Mouse (Mus musculus) liver, embryonic 11.5 days (tissue): ENCODE results near the gene Fank1. TPM values are rescaled to one million over a fixed set of nuclear protein-coding genes. Genes with fewer than 3 reads are reported as not detected.

Experiments
- polyA plus RNA-seq: library from polyadenylated mRNA; unstranded; fragments of >200 nt; fragmentation: Nextera tagmentation; extraction: Ambion mirVana; gene quantifications from 2 replicates; pipeline ENCODE4 v1.2.1, GENCODE M21; 2014

The Fank1 gene
- polyA plus RNA-seq, 1 experiment from 2014 or later = not detected

Other genes with a start within 250 kb of the Fank1 start
- not detected in 2 replicates for gene Tex36, start 174.7 kb upstream of the Fank1 start, polyA plus RNA-seq
- gene Edrf1, start 139.3 kb upstream of the Fank1 start, polyA plus RNA-seq = 23.0 and 24.4 TPM in 2 replicates
- gene Mmp21, start 96.8 kb upstream of the Fank1 start, polyA plus RNA-seq = 0.13 TPM in 1 of 2 replicates, not detected in the other
- 200 and 201 TPM in 2 replicates for gene Bccip, start 67.5 kb upstream of the Fank1 start, polyA plus RNA-seq
- gene Uros, start 66.8 kb upstream of the Fank1 start, polyA plus RNA-seq = 129 and 150 TPM in 2 replicates
- gene Dhx32, start 5.9 kb downstream of the Fank1 start, polyA plus RNA-seq = 22.6 and 25.2 TPM in 2 replicates